Mouse (Mus musculus) MEL (cell line): ENCODE measurements at regions not wholly inside any gene's neighbourhood (a gene's known extent, or its start where the extent isn't known, plus 50 kb on each side); places are given as distances from the start of the nearest gene placed in this dataset.

Experiments
- BHLHE40 ChIP-seq: IDR thresholded peaks from 2 replicates; pipeline ENCODE4 v1.6.1; 2012; ENCODE audit warnings: low read depth, mild to moderate bottlenecking, inconsistent platforms, low read length, improper control_type of control experiment, borderline replicate concordance
- CHD2 ChIP-seq: IDR thresholded peaks from 2 replicates; pipeline ENCODE4 v1.6.1; 2011; ENCODE audit warnings: low read length, improper control_type of control experiment
- CTCF ChIP-seq, 3 experiments: IDR thresholded peaks in 2 of 3; conservative IDR thresholded peaks in 1 of 3; 2 replicates each; pipeline ENCODE4 v1.5.1; 2011 to 2012; ENCODE audit warnings: low read length in 3 of 3, low read depth in 2 of 3, mild to moderate bottlenecking in 2 of 3, improper control_type of control experiment in 1 of 3, inconsistent platforms in 1 of 3, mixed read lengths in 1 of 3, moderate library complexity in 1 of 3; ENCODE audit not compliant: control insufficient read depth in 1 of 3, insufficient read depth in 1 of 3, poor library complexity in 1 of 3, severe bottlenecking in 1 of 3
- ELF1 ChIP-seq: IDR thresholded peaks from 2 replicates; pipeline ENCODE4 v1.6.1; 2014; ENCODE audit warnings: low read depth, mild to moderate bottlenecking, inconsistent platforms, low read length, improper control_type of control experiment, moderate library complexity
- EP300 ChIP-seq, 2 experiments: IDR thresholded peaks; 2 replicates each; pipeline ENCODE4 v1.6.1; 2011; ENCODE audit warnings: improper control_type of control experiment in 2 of 2, low read length in 2 of 2, low read depth in 1 of 2, mild to moderate bottlenecking in 1 of 2
- GATA1 ChIP-seq: IDR thresholded peaks from 2 replicates; pipeline ENCODE4 v1.6.1; 2011; ENCODE audit warnings: low read depth, low read length, improper control_type of control experiment
- MAX ChIP-seq: IDR thresholded peaks from 2 replicates; pipeline ENCODE4 v1.6.1; 2011; ENCODE audit warnings: low read length, improper control_type of control experiment
- NELFE ChIP-seq: IDR thresholded peaks from 2 replicates; pipeline ENCODE4 v1.6.1; 2011; ENCODE audit warnings: low read depth, low read length, improper control_type of control experiment
- POLR2A ChIP-seq, 2 experiments: IDR thresholded peaks; 2 replicates each; pipeline ENCODE4 v1.6.1; 2011 to 2012; ENCODE audit warnings: low read length in 2 of 2, mild to moderate bottlenecking in 2 of 2, control low read depth in 1 of 2, improper control_type of control experiment in 1 of 2, low read depth in 1 of 2, moderate library complexity in 1 of 2; ENCODE audit not compliant: control insufficient read depth in 1 of 2, insufficient read depth in 1 of 2, poor library complexity in 1 of 2
- POLR2AphosphoS2 ChIP-seq: IDR thresholded peaks from 2 replicates; pipeline ENCODE4 v1.6.1; 2011; ENCODE audit warnings: low read length, improper control_type of control experiment
- TAL1 ChIP-seq: IDR thresholded peaks from 2 replicates; pipeline ENCODE4 v1.6.1; 2012; ENCODE audit warnings: mild to moderate bottlenecking, inconsistent platforms, low read length, moderate library complexity, mixed read lengths
- ZC3H11A ChIP-seq: IDR thresholded peaks from 2 replicates; pipeline ENCODE4 v1.6.1; 2012; ENCODE audit warnings: low read depth, mild to moderate bottlenecking, inconsistent platforms, low read length, improper control_type of control experiment
- ZNF384 ChIP-seq: IDR thresholded peaks from 2 replicates; pipeline ENCODE4 v1.6.1; 2012; ENCODE audit warnings: low read depth, mild to moderate bottlenecking, inconsistent platforms, low read length, improper control_type of control experiment

GRCm38 (mm10) chr6:3859942-3860586 is 95.5 kb upstream of the Calcr start:
- TF ChIP-seq POLR2A (IDR thresholded peaks at IDR 0.05; ENCODE audit: control insufficient read depth in 1 of 2, insufficient read depth in 1 of 2, low read depth in 1 of 2, low read length in 2 of 2, poor library complexity in 1 of 2) (no peak), CTCF (IDR thresholded peaks at IDR 0.05 in 2 of 3, conservative IDR thresholded peaks at IDR 0.05 in 1 of 3; ENCODE audit: control insufficient read depth in 1 of 3, insufficient read depth in 1 of 3, low read depth in 2 of 3, low read length in 3 of 3, poor library complexity in 1 of 3, severe bottlenecking in 1 of 3) (no peak), BHLHE40 (no peak), POLR2AphosphoS2 (no peak), ELF1 (no peak), EP300 (IDR thresholded peaks at IDR 0.05; ENCODE audit: low read depth in 1 of 2, low read length in 2 of 2) (no peak), MAX (no peak), ZNF384 (no peak), CHD2 (no peak), GATA1 (no peak), ZC3H11A (no peak), TAL1 (no peak), NELFE (no peak)
